Mouse (Mus musculus) regulatory T cell (primary cell): ENCODE measurements at regions not wholly inside any gene's neighbourhood (a gene's known extent, or its start where the extent isn't known, plus 50 kb on each side); places are given as distances from the start of the nearest gene placed in this dataset.
"Not testable (repeated sequence)": the region's sequence is repeated elsewhere in the genome, so short reads cannot be mapped to it uniquely, and the experiment has no call there.

Experiments used
- in situ Hi-C: fragments of 300-600 bp; cut with MboI, MseI; formaldehyde crosslinking; loops from one replicate; pipeline ENCODE4 v1.15.1; 2025; ENCODE audit warnings: high pct_unique_total_duplicates

DNA sequence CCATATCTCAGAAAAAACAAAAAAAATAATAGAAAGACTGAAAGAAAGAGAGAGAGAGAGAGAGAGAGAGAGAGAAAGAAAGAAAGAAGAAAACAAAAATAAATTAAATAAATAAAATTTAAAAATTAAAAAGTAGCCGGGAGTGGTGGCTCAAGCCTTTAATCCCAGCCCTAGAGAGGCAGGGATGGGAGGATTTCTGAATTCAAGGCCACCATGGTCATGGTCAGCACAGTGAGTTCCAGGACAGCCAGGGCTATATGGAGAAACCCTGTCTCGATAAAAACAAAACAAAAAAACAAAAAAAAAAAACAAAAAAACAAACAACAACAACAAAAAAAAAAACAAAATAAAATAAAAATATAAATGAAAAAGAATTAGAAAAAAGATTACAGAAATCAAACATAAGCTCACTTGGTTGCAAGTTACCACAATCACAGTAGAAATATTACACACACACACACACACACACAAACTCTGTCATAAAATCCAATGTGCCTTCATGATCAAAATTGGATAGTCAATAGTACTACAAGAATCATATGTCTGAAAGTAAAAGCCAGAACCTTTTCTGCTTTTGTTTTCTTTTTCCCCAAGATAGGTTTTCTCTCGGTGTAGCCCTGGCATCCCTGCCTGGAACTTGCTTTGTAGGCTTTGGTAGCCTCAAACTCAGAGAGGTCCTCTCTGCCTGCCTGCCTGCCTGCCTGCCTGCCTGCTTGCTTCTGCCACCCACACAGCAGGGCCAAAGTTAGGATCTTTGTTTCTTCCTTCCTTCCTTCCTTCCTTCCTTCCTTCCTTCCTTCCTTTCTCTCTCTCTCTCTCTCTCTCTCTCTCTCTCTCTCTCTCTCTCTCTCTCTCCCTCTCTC, 476.1 kb upstream of the Olfr161 start:
- in situ Hi-C loops: not testable (repeated sequence)

DNA sequence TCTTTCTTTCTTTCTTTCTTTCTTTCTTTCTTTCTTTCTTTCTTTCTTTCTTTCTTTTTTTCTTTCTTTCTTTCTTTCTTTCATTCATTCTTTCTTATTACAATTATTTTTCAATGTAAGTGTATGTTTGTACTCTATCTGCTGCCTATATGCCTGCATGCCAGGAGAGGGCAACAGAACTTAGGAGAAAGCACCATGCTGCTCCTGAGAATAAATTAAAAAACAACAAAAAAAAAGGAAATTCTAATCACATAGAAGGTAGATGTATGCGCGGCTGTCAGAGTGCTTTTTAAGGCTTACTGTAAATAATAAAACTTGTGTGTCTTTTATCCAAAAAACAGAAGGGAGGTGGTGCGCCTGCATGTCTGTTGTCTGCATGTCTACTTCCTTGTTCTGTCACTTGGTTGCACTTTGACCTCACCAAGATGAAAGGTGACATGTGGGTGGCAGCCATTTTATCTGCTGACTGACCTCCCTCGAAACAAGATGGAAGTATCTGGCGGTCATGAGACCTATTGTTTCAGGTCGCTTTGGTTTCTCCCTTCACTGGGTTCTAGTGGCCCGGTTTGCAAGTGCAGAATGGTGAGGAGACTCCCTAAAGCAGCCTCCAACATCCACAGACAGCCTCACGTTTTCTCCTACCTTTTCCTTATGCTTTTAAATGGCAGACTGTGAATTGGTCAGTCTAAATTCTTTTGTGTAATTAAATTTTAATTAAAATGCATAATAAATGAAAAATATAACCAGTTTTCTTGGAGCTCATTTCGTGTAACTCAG, 475.3 kb upstream of the Olfr161 start:
- in situ Hi-C loops: not testable (repeated sequence)

DNA sequence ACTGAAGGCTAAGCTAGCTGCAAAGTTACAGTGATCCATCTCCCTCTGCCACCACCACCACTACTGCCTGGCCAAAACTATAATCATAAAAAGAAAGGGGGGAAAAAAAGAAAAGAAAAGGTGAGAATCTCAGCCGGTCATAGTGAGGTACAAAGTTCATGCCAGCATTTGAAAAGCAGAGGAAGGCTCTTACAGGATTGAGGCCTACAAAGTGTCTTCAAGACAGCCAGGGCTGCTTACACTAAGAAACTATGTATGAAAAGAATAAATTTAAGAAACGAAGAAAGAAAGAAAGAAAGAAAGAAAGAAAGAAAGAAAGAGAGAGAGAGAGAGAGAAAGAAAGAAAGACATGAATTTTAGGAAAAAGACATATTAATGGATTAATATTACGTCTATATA, 474.7 kb upstream of the Olfr161 start:
- in situ Hi-C loops: not testable (repeated sequence)

DNA sequence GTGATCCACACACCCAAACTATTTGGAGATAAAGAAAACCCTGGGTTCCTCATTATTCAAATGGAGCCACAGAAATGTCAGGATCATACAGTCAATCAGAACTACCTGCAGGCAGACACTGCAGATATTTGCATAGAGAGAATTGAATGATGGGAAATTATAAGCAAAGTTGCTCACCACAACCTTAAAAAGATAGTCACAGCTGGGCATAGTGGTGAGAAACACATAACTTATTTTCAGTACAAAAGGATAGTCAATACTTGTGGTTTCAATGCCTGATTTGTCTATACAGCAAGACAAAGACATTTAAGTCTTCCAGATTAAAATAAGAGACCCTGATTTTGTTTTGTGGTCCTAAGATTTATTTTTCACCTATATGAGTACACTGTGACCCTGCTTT, 469.6 kb upstream of the Olfr161 start:
- in situ Hi-C loops: loop anchor here (10.0 kb wide), 1 partner anchor 124 kb away; no protein-coding TSS in a partner anchor

DNA sequence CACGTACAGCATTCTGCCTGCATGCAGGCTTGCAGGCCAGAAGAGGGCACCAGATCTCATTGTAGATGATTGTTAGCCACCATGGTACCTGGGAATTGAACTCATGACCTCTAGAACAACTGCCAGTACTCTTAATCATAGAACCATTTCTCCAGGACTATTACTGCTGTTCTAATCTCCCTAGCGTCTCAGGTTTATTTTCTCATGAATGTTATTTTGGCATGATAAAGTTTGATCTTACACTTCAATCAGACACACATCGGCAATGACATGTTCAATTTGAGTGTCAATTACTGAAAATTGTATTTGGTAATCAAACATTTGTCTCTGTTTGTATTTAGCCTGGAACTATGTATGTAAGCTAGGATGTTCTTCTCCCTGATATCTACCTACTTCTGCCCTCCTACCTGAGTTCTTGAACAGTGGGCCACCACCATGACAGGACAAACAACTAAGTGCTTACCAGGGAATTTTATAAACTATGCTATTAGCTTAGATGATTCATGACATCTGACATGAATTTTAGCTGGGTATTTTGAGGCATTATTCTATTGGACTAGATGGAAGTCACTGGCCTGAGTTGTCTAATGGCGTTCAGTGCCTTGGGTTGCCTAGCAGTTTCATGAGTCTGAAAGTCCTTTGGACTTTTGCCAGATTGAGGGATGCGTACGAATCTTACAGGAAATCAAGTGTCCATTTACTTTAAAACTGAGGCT, 468.5 kb upstream of the Olfr161 start:
- in situ Hi-C loops: loop anchor here (10.0 kb wide), 1 partner anchor 122 kb away; no protein-coding TSS in a partner anchor

DNA sequence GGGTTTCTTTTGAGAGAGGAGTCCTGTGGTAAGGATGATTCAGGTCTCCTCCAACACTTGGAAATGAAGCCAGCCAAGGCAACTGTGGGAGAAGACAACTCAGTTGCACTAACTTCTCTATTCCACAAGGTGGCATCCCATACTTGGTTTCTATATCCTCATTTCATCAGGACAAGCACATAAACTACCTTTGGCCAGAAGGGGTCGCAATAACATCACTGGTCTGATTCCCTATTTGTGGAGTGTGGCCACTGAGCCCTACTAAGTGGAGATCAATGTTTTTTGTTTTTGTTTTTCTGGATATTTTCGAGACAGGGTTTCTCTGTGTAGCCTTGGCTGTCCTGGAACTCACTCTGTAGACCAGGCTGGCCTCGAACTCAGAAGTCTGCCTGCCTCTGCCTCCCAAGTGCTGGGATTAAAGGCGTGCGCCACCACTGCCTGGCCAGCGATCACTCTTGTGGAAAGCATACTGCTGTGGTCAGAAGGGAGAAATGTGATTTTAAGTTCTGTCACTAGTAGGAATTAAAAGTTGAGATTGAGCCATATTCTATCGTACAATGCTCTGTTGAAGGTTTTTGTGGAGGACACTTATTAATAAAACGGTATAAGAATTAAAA, 467.9 kb upstream of the Olfr161 start:
- in situ Hi-C loops: loop anchor here (10.0 kb wide), 1 partner anchor 122 kb away; no protein-coding TSS in a partner anchor

DNA sequence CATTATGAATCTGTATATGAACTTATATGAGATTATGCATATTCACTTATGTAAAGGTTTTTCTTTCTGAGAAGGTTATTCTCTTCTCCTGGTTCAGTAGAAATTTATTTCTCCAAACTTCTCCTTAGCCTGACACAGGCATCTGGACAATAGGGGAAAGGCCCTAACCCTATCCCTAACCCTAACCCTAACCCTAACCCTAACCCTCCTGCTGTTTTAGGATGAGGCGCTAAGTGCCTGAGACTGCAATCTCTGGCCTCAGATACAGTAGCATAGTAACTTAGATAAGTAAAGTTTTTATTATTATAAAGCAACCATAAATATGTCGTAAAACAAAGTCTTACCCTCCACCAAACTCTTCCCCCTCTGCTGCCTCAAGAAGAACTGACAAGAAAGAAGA, 463.5 kb upstream of the Olfr161 start:
- in situ Hi-C loops: loop anchor here (5.0 to 10.0 kb wide), 3 partner anchors 117 to 380 kb away; no protein-coding TSS in a partner anchor
